Mouse (Mus musculus) heart, embryonic 13.5 days (tissue): ENCODE measurements around the gene 3110001I22Rik. TPM values are rescaled to one million over a fixed set of nuclear protein-coding genes. Genes with fewer than 3 reads are reported as not detected.
A peak's percentile ranks its signal among the peaks of the same experiment; 100 is the strongest.
"Not testable (repeated sequence)": the region's sequence is repeated elsewhere in the genome, so short reads cannot be mapped to it uniquely, and the experiment has no call there.

Source experiments
- ATAC-seq: fragments of 200-750 bp; cut with Nextera tagmentation; 2 replicates; pipeline ENCODE4 v1.8.0; 2017; ENCODE audit warnings: moderate TSS enrichment; ENCODE audit not compliant: insufficient number of reproducible peaks, low FRiP score, low TSS enrichment; ENCODE audit errors: extremely low read depth
- H3K27ac ChIP-seq: fragments of 300-500 bp; sonication (generic); replicated peaks from 2 replicates; pipeline ENCODE4 v1.5.1; 2015; ENCODE audit warnings: moderate library complexity, mild to moderate bottlenecking, inconsistent platforms
- H3K27me3 ChIP-seq: fragments of 300-500 bp; sonication (generic); replicated peaks from 2 replicates; pipeline ENCODE4 v1.6.1; 2015; ENCODE audit warnings: mild to moderate bottlenecking, inconsistent platforms
- H3K36me3 ChIP-seq: fragments of 300-500 bp; sonication (generic); 2 replicates; pipeline ENCODE4 v1.6.1; 2015; ENCODE audit warnings: mild to moderate bottlenecking, inconsistent platforms
- H3K4me1 ChIP-seq: fragments of 300-500 bp; sonication (generic); 2 replicates; pipeline ENCODE4 v1.6.1; 2015; ENCODE audit warnings: inconsistent platforms
- H3K4me2 ChIP-seq: fragments of 300-500 bp; sonication (generic); 2 replicates; pipeline ENCODE4 v1.6.1; 2015; ENCODE audit warnings: inconsistent platforms, mild to moderate bottlenecking, moderate library complexity
- H3K4me3 ChIP-seq: fragments of 300-500 bp; sonication (generic); 2 replicates; pipeline ENCODE4 v1.5.1; 2015; ENCODE audit warnings: moderate library complexity, mild to moderate bottlenecking, inconsistent platforms
- H3K9ac ChIP-seq: fragments of 300-500 bp; sonication (generic); 2 replicates; pipeline ENCODE4 v1.6.1; 2015; ENCODE audit warnings: inconsistent platforms, mild to moderate bottlenecking, moderate library complexity
- H3K9me3 ChIP-seq: fragments of 300-500 bp; sonication (generic); 2 replicates; pipeline ENCODE4 v1.6.1; 2016; ENCODE audit warnings: inconsistent platforms
- WGBS: fragments of 180-500 bp; shearing (Covaris S2); methylation state at CpG from one replicate; pipeline ENCODE4 v1.1.7; 2015; ENCODE audit warnings: mixed read lengths; 5-methylcytosine and 5-hydroxymethylcytosine counted together
- polyA plus RNA-seq: library from polyadenylated mRNA; unstranded; fragments of >200 nt; fragmentation: Nextera tagmentation; extraction: Ambion mirVana; gene quantifications from 2 replicates; pipeline ENCODE4 v1.2.1, GENCODE M21; 2015

Gene 3110001I22Rik
- 4.1 and 4.2 TPM in 2 replicates for polyA plus RNA-seq

DNA sequence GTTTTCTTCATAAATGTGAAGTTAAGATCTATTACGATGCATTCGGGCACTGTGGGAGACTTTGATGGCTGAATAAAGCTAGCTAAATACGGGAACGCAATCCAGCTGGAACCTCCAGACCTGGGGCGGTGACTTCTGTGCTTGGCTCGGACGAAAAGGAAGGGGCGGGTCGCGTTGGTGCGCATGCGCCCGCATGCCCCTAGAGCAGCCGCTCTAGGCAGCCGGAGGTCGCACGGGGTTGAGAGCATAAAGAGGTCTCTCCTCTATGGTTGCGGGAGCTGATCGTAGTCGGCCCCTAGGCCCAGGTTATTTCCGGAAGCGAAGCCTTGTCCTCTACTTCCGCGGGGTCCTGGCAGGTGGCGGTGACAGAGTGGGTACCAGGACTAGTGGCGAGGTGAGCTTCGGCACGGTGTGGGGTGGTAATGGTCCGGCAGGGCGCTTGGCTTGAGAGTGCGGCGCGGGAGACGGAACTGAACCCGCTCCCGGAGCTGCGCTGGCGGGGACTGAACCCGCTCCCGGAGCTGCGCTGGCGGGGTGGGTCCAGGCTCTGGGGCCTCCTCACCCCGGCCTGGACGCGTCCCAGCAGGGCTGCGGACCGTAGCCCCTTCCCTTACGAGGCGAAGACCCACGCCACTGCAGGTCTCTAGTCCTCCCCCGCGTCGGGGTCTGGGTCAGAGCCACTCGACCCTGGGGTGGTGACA lies at the start of gene 3110001I22Rik, which contains the start of gene Bfar:
3110001I22Rik (plus strand) TSS at position 245 of the 701 bp plus-strand sequence.
Bfar (plus strand) TSS at position 174 of the 701 bp plus-strand sequence.
- peak within 1 kb of the TSS; percentile 96 for H3K4me3 ChIP-seq
- H3K4me1 ChIP-seq = peaks cover 31% of the 10 kb centered on the region
- H3K9ac ChIP-seq = peak within 1 kb of the TSS; percentile 94
- peak; percentile 88 for ATAC-seq
- H3K9me3 ChIP-seq = no peaks in the 10 kb centered on the region
- peak within 1 kb of the TSS; percentile 83 for H3K4me2 ChIP-seq
- peaks cover 10% of the 10 kb centered on the region for H3K36me3 ChIP-seq
- H3K27me3 ChIP-seq = no peaks in the 10 kb centered on the region
- under 1% methylated on average over 54 of the region's 54 CpGs for WGBS
- peak within 1 kb of the TSS; percentile 91 for H3K27ac ChIP-seq

DNA sequence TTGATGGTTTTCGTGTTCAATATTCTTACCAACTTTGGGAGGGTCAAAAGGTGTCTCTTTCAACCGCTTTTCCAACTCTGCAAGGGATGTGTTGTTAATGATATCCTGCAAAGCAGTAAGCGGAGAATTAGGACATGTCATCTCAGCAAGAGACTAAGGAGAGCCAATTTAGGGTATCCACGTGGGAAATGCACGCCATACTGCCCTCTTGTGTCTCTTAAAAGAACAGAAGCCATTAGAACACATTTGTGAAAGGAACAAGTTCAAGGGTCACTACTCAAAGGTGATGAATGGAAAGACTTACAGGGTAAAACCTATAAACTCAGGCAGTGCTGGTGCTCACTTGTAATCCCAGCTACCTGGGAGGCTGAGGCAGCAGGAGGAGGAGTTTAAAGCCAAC lies 43.4 kb upstream of the 3110001I22Rik start:
- no peak for ATAC-seq

DNA sequence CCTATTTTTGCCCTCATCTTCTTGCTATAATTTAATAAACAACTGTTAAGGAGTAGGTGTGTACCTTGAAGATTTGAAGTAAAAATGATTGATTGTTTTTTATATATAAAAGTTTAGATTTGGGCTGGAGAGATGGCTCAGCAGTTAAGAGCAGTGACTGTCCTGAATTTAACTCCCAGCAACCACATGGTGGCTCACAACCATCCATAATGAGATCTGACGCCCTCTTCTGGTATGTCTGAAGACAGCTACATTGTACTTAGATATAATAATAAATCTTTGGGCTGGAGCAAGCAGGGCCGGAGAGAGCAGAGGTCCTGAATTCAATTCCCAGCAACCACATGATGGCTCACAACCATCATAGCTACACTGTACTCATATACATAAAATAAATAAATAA lies 33.5 kb upstream of the 3110001I22Rik start:
- not testable (repeated sequence) for H3K9ac ChIP-seq, H3K27ac ChIP-seq, ATAC-seq, H3K4me2 ChIP-seq, H3K9me3 ChIP-seq, H3K27me3 ChIP-seq, H3K4me1 ChIP-seq, H3K4me3 ChIP-seq
- peaks cover 74% of the 10 kb centered on the region for H3K36me3 ChIP-seq
- WGBS = 53% methylated on average over 2 of the region's 2 CpGs

More for the DNA sequence above, 43.4 kb upstream of the 3110001I22Rik start:
- Histone ChIP-seq H3K27ac (no peak overlapping the region), H3K9ac (no peak overlapping the region), H3K4me1 (no peaks in the 10 kb centered on the region), H3K36me3 (peaks cover 87% of the 10 kb centered on the region), H3K27me3 (no peaks in the 10 kb centered on the region), H3K9me3 (no peaks in the 10 kb centered on the region), H3K4me3 (no peak overlapping the region), H3K4me2 (no peak overlapping the region)
- 51% methylated on average over 5 of the region's 5 CpGs for WGBS

DNA sequence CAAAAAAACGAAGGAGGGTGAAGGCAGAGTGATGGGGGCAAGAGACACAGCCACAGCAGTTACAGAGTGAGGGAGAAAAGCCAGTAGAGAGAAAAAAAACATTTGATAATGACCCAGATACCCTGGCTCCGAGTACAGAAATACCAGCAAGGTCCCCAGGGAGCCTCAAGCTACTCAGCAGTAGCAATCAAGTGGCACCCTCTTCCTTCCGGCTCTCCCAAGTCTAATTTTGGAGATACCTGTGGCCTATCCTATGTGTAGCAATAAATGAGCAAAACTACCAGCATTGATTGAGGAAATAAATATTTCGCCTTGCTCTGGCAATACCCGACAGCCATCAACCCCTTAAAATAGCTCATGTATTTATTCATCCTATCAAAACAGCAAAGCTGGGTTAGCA lies 32.2 kb upstream of the 3110001I22Rik start:
- 71% methylated on average over 5 of the region's 5 CpGs for WGBS
- no peak overlapping the region for H3K4me2 ChIP-seq
- no peak overlapping the region for H3K27ac ChIP-seq
- H3K4me3 ChIP-seq = no peak overlapping the region
- no peak overlapping the region for H3K9ac ChIP-seq
- no peaks in the 10 kb centered on the region for H3K27me3 ChIP-seq
- H3K9me3 ChIP-seq = no peaks in the 10 kb centered on the region
- peaks cover 75% of the 10 kb centered on the region for H3K36me3 ChIP-seq
- no peak for ATAC-seq
- no peaks in the 10 kb centered on the region for H3K4me1 ChIP-seq

DNA sequence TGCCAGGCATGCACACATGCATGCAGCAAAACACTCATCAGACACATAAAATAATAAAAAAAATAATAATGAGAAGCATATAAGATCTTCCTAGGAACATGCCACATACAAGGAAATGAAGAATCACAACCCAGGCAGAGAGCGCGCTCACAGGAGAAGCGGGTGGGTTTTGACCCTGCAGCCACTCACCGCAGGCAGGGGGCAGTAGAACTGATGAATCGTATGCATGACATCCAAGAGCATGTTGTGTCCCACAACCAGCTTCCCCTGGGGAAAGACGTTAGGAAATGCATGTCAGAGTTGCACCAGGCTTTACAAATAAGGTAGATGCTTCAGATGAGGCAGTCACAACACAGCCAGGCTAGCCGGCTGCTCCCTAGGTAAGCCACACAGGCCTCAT lies 31.7 kb upstream of the 3110001I22Rik start:
- H3K36me3 ChIP-seq = peaks cover 75% of the 10 kb centered on the region
- no peak overlapping the region for H3K4me2 ChIP-seq
- H3K4me3 ChIP-seq = no peak overlapping the region
- 69% methylated on average over 7 of the region's 7 CpGs for whole genome bisulfite sequencing
- H3K4me1 ChIP-seq = no peaks in the 10 kb centered on the region
- H3K9ac ChIP-seq = no peak overlapping the region
- no peak overlapping the region for H3K27ac ChIP-seq
- no peaks in the 10 kb centered on the region for H3K27me3 ChIP-seq
- ATAC-seq = no peak
- no peaks in the 10 kb centered on the region for H3K9me3 ChIP-seq

DNA sequence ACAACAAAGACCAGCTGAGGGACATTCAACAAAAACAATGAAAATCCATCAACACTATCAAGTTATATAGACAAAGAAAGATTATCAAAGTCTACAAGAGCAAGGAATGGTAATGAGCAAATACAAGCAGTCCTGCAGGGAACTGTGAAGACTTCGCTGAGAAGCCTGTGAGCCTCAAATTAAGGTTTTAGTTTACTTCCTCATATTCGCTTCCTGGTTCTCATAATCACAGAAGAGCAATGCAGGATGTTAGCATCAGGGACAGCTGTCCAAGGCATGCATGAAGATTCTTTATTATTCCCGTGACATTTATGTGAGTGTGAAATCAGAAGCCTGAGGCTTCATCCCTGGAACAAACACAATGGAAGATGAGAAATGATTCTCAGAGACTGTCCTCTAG lies 27.3 kb upstream of the 3110001I22Rik start:
- Histone ChIP-seq H3K9me3 (no peaks in the 10 kb centered on the region), H3K9ac (no peak overlapping the region), H3K4me1 (no peaks in the 10 kb centered on the region), H3K4me2 (no peak overlapping the region), H3K36me3 (peaks cover 74% of the 10 kb centered on the region), H3K4me3 (no peak overlapping the region), H3K27ac (no peak overlapping the region), H3K27me3 (no peaks in the 10 kb centered on the region)
- 80% methylated on average over 3 of the region's 3 CpGs for WGBS
- no peak for ATAC-seq

DNA sequence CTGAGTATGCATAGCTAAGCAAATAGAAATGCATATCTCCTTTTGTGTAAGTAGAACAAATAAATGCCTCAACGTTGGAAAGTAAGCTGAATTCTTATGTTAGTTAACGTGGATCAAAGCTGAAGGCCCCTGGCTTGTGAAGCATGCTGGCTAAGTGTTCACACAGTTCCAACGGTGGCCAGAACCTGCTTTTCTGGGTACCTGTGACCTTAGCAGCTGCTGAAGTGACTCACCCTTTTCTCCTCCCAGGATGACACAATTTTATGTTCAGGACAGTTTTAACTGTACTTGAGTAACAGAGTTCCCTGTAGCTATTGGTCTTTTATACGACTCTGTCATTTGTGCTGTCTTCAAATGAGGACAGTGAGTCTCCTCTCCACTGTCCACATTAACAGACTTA lies 25.8 kb upstream of the 3110001I22Rik start:
- Histone ChIP-seq H3K9ac (no peak overlapping the region), H3K27ac (no peak overlapping the region), H3K4me1 (no peaks in the 10 kb centered on the region), H3K9me3 (no peaks in the 10 kb centered on the region), H3K36me3 (peaks cover 81% of the 10 kb centered on the region), H3K27me3 (no peaks in the 10 kb centered on the region), H3K4me2 (no peak overlapping the region), H3K4me3 (no peak overlapping the region)
- 80% methylated on average over 4 of the region's 4 CpGs for WGBS
- ATAC-seq = no peak

DNA sequence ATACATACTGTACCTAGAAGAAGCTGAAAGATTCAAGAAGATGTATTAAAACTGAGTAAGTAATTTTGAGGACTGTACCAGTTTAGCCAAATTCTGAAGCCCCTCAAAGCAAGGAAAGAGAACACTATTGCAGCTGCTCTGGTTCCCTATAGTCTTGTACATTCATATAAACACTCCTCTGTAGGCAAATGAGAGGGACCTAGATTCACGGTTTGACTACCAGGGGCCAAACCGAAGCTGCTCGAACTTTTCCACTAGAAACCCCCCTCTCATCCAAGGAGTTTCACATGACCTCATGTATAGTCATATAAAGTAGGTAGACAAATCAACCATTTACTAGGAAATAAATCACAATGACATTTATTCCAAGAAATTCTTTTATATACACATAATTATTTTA lies 12.8 kb upstream of the 3110001I22Rik start:
- Histone ChIP-seq H3K4me2 (no peak overlapping the region), H3K4me1 (no peaks in the 10 kb centered on the region), H3K4me3 (no peak overlapping the region), H3K9ac (no peak overlapping the region), H3K27ac (no peak overlapping the region), H3K9me3 (no peaks in the 10 kb centered on the region), H3K36me3 (peaks cover 89% of the 10 kb centered on the region), H3K27me3 (no peaks in the 10 kb centered on the region)
- WGBS = 85% methylated on average over 3 of the region's 3 CpGs
- no peak for ATAC-seq

DNA sequence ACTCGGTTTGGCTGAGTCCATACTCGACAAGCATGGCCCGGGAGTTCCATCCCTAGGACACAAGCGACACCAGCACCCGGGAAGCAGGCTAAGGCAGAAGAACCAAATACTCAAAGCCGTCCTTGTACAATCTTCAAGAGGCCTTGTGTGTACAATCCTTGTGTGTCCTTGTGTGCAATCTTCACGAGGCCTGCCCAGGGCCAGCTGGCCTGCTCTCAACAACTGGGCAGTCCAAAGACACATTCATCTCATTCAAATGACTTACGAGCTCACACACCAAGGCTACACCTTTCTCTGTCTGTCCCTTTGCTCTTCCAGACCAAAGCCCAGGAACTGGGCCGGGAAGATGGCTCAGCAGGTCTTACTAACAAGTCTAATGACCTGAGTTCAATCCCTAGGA lies 11.0 kb upstream of the 3110001I22Rik start:
- H3K27ac ChIP-seq = no peak overlapping the region
- no peaks in the 10 kb centered on the region for H3K4me1 ChIP-seq
- H3K4me2 ChIP-seq = no peak overlapping the region
- 93% methylated on average over 9 of the region's 9 CpGs for WGBS
- H3K9ac ChIP-seq = no peak overlapping the region
- ATAC-seq = no peak
- no peak overlapping the region for H3K4me3 ChIP-seq
- no peaks in the 10 kb centered on the region for H3K27me3 ChIP-seq
- peaks cover 87% of the 10 kb centered on the region for H3K36me3 ChIP-seq
- H3K9me3 ChIP-seq = no peaks in the 10 kb centered on the region

DNA sequence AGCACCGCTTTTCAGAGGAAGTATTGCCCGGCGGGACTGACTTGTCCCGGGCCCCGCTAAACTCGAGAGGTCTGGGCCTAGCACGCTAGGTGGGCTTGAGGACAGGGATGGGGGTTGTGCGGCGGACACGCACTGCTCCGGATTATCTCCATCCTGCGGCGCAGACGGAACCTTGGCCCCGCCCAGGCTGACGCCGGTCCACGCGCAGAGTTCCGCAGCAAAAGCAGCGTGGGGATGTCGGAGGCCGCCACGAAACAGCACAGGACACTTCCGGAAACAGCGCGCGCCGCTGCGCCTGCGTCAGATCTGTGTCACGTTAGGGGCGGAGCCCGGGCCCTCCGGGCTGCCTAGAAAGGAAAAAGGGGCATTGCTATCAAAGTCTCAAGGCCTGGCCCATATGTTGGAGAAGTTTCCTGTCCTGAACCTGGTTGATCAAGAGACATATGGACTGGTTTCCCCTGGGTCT lies 3.8 kb upstream of the 3110001I22Rik start, which contains the start of gene Parn:
Parn (minus strand) TSS at position 293 of the 466 bp plus-strand sequence.
- peaks cover 30% of the 10 kb centered on the region for H3K36me3 ChIP-seq
- H3K4me1 ChIP-seq = peaks cover 23% of the 10 kb centered on the region
- H3K9me3 ChIP-seq = no peaks in the 10 kb centered on the region
- H3K27me3 ChIP-seq = no peaks in the 10 kb centered on the region
- under 1% methylated on average over 35 of the region's 35 CpGs for WGBS
- H3K4me3 ChIP-seq = peak within 1 kb of the TSS; percentile 89
- ATAC-seq = peak; percentile 79
- peak within 1 kb of the TSS; percentile 91 for H3K4me2 ChIP-seq
- peak within 1 kb of the TSS; percentile 91 for H3K9ac ChIP-seq
- peak within 1 kb of the TSS; percentile 80 for H3K27ac ChIP-seq

DNA sequence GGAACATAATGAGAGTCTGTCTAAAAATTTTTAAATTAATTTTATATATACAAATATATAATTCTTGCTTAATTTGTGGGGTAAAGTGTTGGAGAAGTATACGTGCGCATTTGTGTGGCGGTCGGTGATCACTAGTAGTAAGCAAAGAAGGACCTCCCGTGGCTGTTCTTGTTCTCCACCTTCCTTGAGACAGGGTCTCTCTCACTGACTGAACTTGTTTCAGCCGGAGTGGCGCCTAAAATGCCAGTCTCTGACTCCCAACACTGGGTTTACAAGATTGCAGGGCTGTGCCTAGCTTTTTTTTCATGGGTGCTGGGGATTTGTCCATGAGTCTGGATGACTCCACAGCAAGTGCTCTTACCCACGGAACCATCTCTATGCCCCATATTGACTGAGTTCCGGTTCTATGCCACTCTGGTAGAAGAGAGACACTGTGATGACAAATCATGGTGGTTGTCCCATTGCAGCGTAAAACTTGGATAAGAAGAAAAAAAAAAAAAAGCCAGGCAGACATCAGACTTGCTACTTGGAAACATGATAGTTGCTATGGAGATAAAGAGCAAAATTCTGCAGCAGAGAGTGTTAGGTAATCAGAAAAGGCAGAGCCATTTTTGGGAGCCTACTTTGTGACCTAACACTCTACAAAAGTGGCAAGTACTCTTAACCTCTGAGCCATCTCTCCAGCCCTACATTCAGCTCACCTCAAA lies 3.2 kb upstream of the 3110001I22Rik start:
- no peak for ATAC-seq
- H3K27me3 ChIP-seq = no peaks in the 10 kb centered on the region
- H3K9me3 ChIP-seq = no peaks in the 10 kb centered on the region
- WGBS = 60% methylated on average over 10 of the region's 10 CpGs
- H3K9ac ChIP-seq = peak overlapping the region; percentile 91
- H3K4me1 ChIP-seq = peaks cover 30% of the 10 kb centered on the region
- peak overlapping the region; percentile 89 for H3K4me3 ChIP-seq
- H3K27ac ChIP-seq = peak overlapping the region; percentile 80
- H3K4me2 ChIP-seq = peak overlapping the region; percentile 91
- H3K36me3 ChIP-seq = peaks cover 24% of the 10 kb centered on the region
